Mouse (Mus musculus): ENCODE measurements at regions not wholly inside any gene's neighbourhood (a gene's known extent, or its start where the extent isn't known, plus 50 kb on each side); places are given as distances from the start of the nearest gene placed in this dataset.

GRCm38 (mm10) chr5:51709447-51709991, 142.0 kb upstream of the Ppargc1a start:
- no peak for DNase-seq (ENCODE audit: low read depth, low spot score)
- WGBS, result 75% methylated on average over 6 of the region's 6 CpGs

- no peak for DNase-seq (ENCODE audit: low read depth, low spot score)
- 81% methylated on average over 4 of the region's 4 CpGs for WGBS
Measured at GRCm38 (mm10) chr5:51679884-51680283, 112.4 kb upstream of the Ppargc1a start.

GRCm38 (mm10) chr5:51671190-51671589, 103.7 kb upstream of the Ppargc1a start:
- WGBS, result 80% methylated on average over 5 of the region's 5 CpGs
- DNase-seq (ENCODE audit: low read depth, low spot score), result no peak

DNA sequence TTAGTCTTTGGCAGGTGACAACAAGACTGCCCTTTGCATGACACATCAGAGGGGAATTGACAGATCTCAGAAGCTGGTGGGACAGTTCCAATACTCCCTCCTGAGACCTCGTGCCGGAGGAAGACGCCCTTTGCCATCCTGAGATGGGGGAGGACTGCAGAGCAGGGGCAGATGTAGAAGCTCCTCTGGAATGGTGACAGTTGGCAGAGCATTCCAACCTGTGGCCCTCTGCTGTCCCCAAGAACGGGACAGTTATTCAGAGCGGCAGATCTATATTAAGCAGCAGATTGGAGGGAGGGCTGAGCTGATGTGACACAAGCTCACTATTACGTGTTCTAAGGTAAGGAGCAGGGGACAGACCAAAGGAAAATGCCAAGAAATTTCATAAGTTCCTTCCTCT, 97.7 kb upstream of the Ppargc1a start:
- whole genome bisulfite sequencing, result 81% methylated on average over 6 of the region's 6 CpGs

DNA sequence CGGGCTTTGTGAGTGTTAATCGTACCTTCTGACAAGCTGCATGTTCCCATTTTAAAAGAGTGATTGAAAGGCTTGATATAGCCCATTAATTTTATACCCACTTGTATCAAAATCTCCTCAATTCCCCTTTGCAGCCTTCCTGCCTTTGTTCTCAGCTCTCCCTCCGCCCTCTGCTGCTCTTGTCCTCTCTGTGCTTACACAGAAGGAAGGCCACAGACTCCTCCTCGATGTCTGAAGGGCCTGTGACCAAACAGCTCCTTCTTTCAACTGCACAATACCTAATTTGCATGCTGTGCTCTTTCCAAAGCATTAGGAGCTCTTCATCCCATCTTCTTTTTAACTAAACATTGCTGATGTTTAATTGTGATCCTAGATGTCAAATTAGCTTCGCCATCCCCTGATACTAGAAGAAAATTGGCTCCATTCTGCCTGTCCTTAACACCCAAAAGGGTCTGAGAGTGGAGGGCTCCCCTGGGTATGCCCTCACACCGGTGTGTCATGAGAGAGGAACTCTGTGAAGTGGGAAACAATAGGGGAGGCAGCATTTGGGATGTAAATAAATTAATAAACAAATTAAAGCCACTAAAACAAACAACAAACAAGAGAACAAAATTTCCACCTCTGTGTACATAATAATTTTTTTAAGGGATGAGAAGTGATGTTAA, 90.8 kb upstream of the Ppargc1a start:
- no peak for DNase-seq (ENCODE audit: low read depth, low spot score)
- WGBS, result 72% methylated on average over 6 of the region's 6 CpGs

More for the DNA sequence above, 97.7 kb upstream of the Ppargc1a start:
- no peak for DNase-seq (ENCODE audit: low read depth, low spot score)

- WGBS, result 75% methylated on average over 2 of the region's 2 CpGs
- DNase-seq (ENCODE audit: low read depth, low spot score), result no peak
Measured at GRCm38 (mm10) chr5:51653507-51653906, 86.0 kb upstream of the Ppargc1a start.

DNA sequence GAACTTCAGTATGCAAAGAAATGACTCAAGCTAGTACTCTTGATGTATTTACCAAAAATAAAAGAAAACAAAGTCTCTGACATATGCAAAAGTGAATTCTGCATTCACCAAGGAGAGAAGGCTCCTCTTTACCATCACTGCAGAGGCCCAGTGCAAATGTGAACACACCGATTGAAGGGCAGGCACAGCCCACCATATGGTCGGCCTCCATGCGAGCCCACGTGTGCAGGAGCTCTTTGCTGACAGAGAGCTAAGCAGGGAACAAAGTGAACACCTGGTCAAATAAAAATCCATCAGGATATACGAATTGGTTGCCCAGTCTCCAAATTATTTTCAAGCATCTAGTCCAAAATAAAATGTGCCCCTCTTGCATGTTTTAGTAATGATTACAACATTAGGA, 56.9 kb upstream of the Ppargc1a start:
- 68% methylated on average over 5 of the region's 5 CpGs for WGBS
- DNase-seq (ENCODE audit: low read depth, low spot score), result no peak

All from large intestine, adult 2 months (tissue).